Mouse (Mus musculus) erythroblast, embryonic 14.5 days (primary cell): ENCODE measurements at regions not wholly inside any gene's neighbourhood (a gene's known extent, or its start where the extent isn't known, plus 50 kb on each side); places are given as distances from the start of the nearest gene placed in this dataset.

ENCODE experiments used
- H3K27me3 ChIP-seq: 2 replicates; pipeline ENCODE4 v1.6.1; 2012; ENCODE audit warnings: inconsistent platforms; ENCODE audit not compliant: control insufficient read depth
- H3K36me3 ChIP-seq: 2 replicates; pipeline ENCODE4 v1.6.1; 2012; ENCODE audit warnings: mild to moderate bottlenecking, inconsistent platforms; ENCODE audit not compliant: control insufficient read depth
- H3K4me1 ChIP-seq: 2 replicates; pipeline ENCODE4 v1.6.1; 2012; ENCODE audit warnings: inconsistent platforms; ENCODE audit not compliant: control insufficient read depth
- H3K4me3 ChIP-seq: replicated peaks from 2 replicates; pipeline ENCODE3; 2012; ENCODE audit warnings: moderate library complexity, mild to moderate bottlenecking, inconsistent platforms
- H3K9me3 ChIP-seq: 2 replicates; pipeline ENCODE4 v1.6.1; 2012; ENCODE audit warnings: low read length, inconsistent platforms, mixed read lengths; ENCODE audit not compliant: control insufficient read depth
- GATA1 ChIP-seq: IDR thresholded peaks from 2 replicates; pipeline ENCODE4 v1.6.1; 2012; ENCODE audit warnings: low read length, inconsistent platforms, mixed read lengths
- TAL1 ChIP-seq: IDR thresholded peaks from 3 replicates; pipeline ENCODE4 v1.6.1; 2012; ENCODE audit warnings: low read length, inconsistent platforms, mixed read lengths

DNA sequence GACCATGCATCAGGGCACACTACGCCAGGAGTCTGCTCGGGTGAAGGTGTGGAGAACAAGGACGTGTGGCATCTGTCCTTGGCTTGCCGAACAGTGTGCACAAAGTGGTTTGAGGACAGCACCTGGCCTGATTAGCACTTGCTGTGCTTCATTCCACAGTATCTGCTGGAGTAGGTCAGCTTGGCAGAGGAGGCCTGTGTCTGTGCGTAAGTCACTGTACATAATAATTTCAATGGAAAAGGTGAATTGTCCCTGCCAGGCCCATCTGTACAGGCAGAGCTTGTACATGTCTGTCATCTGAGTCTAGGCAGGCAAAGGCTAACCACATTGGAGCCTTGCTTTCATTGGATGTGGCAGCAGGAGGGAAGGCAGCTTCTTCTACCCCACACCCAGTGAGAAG, 979.5 kb upstream of the Car8 start:
- Histone ChIP-seq H3K4me1 (no peaks in the 10 kb centered on the region), H3K4me3 (no peak overlapping the region), H3K36me3 (no peaks in the 10 kb centered on the region), H3K27me3 (no peaks in the 10 kb centered on the region), H3K9me3 (no peaks in the 10 kb centered on the region)
- TF ChIP-seq GATA1 (no peak), TAL1 (no peak)

DNA sequence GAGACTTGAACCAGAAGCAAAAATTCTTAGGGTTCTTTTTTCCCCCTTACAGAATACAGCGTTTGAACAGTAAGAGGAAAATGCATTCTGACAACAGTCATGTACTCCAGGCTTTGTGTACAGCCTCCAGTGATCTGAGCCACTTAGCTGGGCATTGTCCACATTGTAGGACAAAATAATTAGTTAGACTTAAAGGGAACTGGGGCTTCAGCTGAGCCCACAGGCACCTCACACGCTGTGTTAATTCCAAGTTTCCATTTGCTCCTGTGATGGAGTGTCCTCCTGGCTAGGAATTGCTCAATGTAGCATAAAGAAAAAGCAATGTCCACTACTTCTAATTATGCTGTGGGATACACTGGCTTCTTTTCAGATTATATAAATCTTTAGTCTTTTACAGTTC, 969.8 kb upstream of the Car8 start:
- H3K9me3 ChIP-seq: no peaks in the 10 kb centered on the region
- H3K27me3 ChIP-seq: no peaks in the 10 kb centered on the region
- H3K36me3 ChIP-seq: no peaks in the 10 kb centered on the region
- H3K4me1 ChIP-seq: no peaks in the 10 kb centered on the region
- TF ChIP-seq GATA1 (no peak), TAL1 (no peak)
- no peak overlapping the region for H3K4me3 ChIP-seq

- H3K4me1 ChIP-seq: no peaks in the 10 kb centered on the region
- no peaks in the 10 kb centered on the region for H3K9me3 ChIP-seq
- TF ChIP-seq GATA1 (no peak), TAL1 (no peak)
- H3K27me3 ChIP-seq: no peaks in the 10 kb centered on the region
- no peak overlapping the region for H3K4me3 ChIP-seq
- H3K36me3 ChIP-seq: no peaks in the 10 kb centered on the region
Observed at GRCm38 (mm10) chr4:9200012-9200411, 961.2 kb upstream of the Car8 start.

- no peak for TF ChIP-seq TAL1
- TF ChIP-seq GATA1: no peak
- H3K36me3 ChIP-seq: no peaks in the 10 kb centered on the region
- no peak overlapping the region for H3K4me3 ChIP-seq
- no peaks in the 10 kb centered on the region for H3K27me3 ChIP-seq
- H3K4me1 ChIP-seq: no peaks in the 10 kb centered on the region
- no peaks in the 10 kb centered on the region for H3K9me3 ChIP-seq
Observed at GRCm38 (mm10) chr4:9196435-9196834, 957.6 kb upstream of the Car8 start.

DNA sequence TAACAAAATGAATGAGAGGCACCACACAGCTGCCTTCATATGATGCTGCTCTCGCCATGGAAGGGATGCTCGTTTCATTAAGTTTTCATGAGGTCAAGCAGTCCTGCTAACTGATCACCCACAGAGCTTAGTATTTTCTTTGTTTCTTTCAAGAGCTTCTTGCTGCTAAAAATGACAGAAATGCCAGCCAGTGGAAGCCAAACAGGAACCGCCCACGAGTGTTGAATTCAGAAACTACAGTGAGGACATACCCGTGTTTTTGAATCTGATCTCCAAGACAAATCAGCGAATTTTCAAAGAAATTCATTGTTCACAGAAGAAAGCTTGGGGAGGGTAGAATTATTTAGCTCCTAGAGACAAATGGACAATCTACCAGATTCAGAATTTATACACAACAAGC, 954.3 kb upstream of the Car8 start:
- Histone ChIP-seq H3K27me3 (no peaks in the 10 kb centered on the region), H3K9me3 (no peaks in the 10 kb centered on the region)

DNA sequence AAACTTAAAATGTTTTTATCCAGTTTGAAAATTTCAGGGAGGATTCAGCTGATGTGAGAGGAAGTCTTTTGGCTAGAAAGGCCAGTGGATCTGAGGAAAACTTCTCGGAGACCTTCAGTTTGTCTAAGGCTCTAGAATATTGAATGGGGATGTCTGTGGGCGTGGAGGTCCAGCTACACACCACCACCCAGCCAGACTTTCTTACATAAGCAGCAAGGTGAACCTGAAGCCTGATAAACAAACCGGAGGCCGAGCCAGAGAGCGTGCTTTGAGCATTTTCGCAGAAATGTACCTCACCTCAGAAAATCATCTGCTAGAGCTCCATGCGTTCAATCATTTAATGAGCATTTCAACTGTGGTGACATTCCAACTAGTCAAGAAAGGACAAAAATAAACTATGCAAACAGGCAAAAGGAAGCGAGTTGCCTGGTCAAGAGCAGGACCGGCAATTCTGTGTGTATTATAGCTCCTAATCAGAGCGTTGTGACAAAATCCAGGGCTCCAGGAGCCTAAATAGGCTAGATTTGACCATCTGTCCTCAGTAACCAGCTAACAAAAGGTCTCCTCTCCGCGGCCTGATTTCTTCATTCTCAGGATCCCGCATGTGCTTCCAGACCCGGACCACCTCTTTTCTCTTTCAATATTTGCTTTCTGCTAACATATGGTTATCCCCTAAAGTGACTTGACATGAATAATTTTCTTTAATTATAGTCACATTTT, 946.5 kb upstream of the Car8 start:
- no peak overlapping the region for H3K4me3 ChIP-seq
- peaks cover 4% of the 10 kb centered on the region for H3K4me1 ChIP-seq
- H3K36me3 ChIP-seq: no peaks in the 10 kb centered on the region
- TF ChIP-seq GATA1: no peak
- no peak for TF ChIP-seq TAL1
- H3K9me3 ChIP-seq: no peaks in the 10 kb centered on the region
- H3K27me3 ChIP-seq: no peaks in the 10 kb centered on the region

More for the DNA sequence above, 954.3 kb upstream of the Car8 start:
- Histone ChIP-seq H3K36me3 (no peaks in the 10 kb centered on the region), H3K4me1 (no peaks in the 10 kb centered on the region), H3K4me3 (no peak overlapping the region)
- TF ChIP-seq TAL1: no peak
- TF ChIP-seq GATA1: no peak

DNA sequence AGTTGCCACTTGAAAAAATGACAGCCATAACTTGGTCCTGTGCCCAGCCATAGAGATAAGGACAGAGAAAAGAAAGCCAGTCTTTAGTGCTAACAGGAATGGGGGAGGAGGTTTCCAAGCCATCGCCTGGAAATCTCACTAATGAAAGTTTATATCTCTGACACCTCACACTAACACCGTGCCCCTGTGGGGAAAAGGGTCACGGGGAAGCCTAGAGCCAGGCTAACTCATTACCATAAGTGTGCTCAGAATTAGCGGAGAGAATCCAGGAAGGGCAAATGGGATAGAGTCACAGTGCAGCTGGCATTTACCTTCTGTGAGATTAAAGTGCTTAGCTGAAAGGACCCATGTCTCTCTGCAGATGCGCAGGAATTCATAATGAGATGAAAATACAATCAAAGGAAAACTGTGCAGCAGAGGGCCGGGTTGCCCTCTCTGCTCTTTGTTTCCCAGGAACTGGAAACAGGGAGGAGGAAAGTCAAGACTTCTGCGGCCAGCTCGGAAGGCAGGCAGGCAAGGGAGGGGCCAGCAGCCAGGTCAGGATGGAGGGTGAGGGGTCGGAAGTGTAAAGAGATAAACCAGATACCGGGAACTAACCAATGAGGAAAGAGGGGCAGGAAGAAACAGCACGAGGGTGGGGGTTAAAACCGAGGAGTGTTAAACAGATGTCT, 945.7 kb upstream of the Car8 start:
- no peak for TF ChIP-seq TAL1
- no peak for TF ChIP-seq GATA1
- no peaks in the 10 kb centered on the region for H3K27me3 ChIP-seq
- H3K9me3 ChIP-seq: no peaks in the 10 kb centered on the region
- peak overlapping the region; percentile 1 for H3K4me3 ChIP-seq
- H3K36me3 ChIP-seq: no peaks in the 10 kb centered on the region
- peaks cover 4% of the 10 kb centered on the region for H3K4me1 ChIP-seq

DNA sequence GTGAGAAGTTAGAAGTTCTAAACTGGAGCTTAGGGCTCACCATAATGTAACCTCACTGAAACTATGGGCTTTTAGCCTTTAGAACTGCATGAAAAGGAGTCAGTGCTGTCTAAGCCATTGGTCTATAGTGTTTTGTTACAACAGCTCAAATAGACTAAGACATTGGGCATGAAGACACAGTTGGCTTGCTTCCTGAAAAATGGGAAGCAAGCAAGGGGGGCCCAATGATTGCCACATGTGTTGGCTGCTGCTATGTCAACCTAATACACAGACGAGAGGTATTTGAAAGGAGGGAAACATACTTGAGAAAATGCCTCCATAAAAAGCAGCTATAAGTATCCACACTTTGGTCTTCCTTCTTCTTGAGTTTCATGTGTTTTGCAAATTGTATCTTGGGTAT, 935.5 kb upstream of the Car8 start:
- TF ChIP-seq GATA1: no peak
- TF ChIP-seq TAL1: no peak
- H3K4me3 ChIP-seq: no peak overlapping the region
- no peaks in the 10 kb centered on the region for H3K4me1 ChIP-seq
- H3K36me3 ChIP-seq: no peaks in the 10 kb centered on the region
- no peaks in the 10 kb centered on the region for H3K27me3 ChIP-seq
- no peaks in the 10 kb centered on the region for H3K9me3 ChIP-seq

DNA sequence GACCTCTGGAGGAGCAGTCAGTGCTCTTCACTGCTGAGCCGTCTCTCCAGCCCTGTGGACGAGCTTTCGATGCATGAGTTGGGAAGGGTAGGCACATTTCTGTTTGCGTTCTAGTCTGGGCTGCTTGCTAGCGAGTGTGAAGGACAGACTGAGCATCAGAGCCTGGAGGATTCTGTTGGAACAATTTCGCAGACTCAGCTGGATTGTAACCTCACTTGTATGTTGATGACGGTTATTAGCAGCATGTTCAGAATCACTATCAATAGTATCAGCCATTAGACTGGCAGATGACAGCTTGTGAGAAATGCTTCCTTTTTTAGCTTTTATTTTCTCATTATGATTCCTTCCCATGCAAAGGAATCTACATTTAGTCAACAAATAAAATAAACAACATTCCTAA, 923.5 kb upstream of the Car8 start:
- no peak overlapping the region for H3K4me3 ChIP-seq

More for the DNA sequence above, 923.5 kb upstream of the Car8 start:
- TF ChIP-seq TAL1: no peak
- no peak for TF ChIP-seq GATA1
- Histone ChIP-seq H3K27me3 (no peaks in the 10 kb centered on the region), H3K9me3 (no peaks in the 10 kb centered on the region), H3K36me3 (no peaks in the 10 kb centered on the region), H3K4me1 (no peaks in the 10 kb centered on the region)
